Mouse (Mus musculus): ENCODE results near the gene Tcf12.
A peak's percentile ranks its signal among the peaks of the same experiment; 100 is the strongest.

The Tcf12 gene

DNA sequence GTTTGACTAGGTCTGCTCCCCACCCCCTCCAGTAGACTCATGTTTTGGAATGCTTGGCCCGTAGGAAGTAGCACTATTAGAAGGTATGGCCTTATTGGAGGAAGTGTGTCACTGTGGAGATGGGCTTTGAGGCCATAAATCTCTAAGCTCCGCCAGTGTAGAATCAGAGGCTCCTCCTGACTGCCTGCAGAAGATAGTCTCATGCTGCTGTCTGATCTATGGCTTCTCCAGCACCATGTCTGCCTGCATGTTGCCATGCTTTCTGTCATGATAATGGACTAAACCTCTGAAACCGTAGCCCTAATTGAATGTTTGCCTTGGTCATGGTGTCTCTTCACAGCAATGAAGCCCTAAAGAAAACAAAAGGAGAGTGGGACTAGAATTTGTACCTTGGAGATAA lies 26.7 kb downstream of the Tcf12 start:
- no peak for DNase-seq

DNA sequence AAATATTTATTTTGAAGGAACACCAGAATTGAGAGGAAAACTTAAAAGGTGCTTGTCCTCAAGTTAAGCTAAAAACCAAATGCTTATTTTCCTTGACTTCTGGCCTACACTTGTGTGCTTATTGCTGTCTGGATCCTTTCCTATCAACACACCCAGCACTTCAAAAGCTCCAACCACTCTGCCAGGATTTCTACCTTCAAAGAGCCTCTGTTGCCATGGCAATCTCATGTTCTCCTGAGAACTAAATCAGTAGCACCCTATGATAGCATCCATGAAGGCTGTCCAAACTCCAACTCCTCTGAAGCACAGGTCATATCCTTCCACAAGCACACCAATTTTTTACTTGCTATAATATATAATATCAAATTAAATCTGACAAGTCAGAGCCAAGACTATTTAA lies 27.5 kb downstream of the Tcf12 start:
- DNase-seq: no peak

- no peak for DNase-seq
These were observed 35.5 kb downstream of the Tcf12 start for GRCm38 (mm10) chr9:72076158-72076557.

DNA sequence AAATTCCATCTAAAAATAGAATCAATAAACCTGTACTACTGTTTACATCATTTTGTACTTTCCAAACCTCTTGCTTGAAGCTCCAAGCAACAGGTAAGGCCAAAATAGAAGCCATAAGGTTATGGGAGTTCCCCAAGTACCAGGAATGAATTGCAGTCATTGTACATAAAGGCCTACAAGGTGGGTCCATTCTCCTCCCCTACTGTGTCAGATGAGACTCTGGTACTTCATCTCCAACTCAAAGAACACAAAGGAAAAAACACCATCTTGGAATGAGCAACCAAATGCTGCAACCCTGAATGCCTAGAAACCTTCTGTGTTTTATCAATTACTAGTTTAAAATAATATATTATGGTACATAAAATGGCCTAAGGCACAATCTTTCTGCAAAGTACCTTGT lies 45.5 kb downstream of the Tcf12 start:
- no peak for DNase-seq

GRCm38 (mm10) chr9:72053144-72053543 lies 58.5 kb downstream of the Tcf12 start:
- no peak for DNase-seq

- DNase-seq: no peak
These were observed 71.5 kb downstream of the Tcf12 start for GRCm38 (mm10) chr9:72040156-72040555.

DNA sequence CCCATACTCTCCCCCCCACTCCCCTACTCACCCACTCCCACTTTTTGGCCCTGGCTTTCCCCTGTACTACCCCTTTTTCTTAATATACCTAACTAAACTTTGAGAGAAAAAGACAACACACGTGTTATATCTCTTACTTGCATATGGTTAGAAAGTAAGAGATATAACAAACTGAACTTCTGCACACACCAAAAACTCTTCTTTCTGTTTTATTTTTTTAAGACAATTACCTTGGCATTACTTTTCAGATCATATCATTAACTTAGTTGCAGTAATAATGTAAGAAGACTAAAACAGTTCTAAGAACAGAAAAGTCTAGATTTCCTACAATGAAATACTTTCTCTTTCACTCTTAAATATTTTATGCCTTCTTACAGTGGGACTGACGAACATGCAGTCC lies 72.3 kb downstream of the Tcf12 start:
- DNase-seq: no peak

GRCm38 (mm10) chr9:72037059-72037516 lies 74.6 kb downstream of the Tcf12 start:
- no peak for DNase-seq

DNA sequence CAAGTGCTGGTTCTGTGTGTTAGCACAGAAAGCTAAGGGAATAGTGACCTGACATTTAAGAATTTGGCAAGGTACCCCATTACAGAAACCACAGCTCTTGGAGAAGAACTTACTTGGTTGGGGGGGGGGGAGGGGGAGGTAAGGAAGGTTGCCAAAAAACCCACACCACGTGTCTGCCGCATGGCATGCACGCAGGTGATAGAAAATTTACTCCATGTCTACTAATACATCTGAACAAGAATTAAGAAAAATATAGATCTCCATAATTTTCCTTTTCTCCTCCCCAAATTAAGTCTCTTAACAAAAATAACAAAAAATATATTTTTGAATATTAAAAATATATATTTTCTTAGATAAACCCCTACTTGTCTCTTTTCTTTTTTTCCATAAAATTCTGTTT lies 75.4 kb downstream of the Tcf12 start:
- DNase-seq: no peak

GRCm38 (mm10) chr9:72033271-72033670 lies 78.4 kb downstream of the Tcf12 start:
- DNase-seq: no peak

DNA sequence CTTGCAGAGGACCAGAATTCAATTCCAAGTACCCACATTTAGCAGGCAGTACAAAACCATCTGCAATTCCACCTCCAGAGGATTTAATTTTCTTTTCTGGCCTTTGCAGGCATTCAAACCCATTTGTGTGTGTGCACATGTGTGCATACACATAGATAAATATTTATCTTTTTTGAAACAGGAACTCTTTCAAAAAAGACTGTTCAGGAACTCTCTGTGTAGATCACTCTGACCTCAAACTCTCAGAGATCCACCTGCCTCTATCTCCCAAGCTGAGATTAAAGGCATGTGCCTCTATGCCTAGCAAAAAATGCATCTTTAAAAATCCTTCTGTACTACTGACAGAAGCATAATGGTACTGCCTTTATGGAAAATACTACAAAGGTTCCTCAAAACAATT lies 81.4 kb downstream of the Tcf12 start:
- no peak for DNase-seq

- DNase-seq: no peak
These were observed 82.1 kb downstream of the Tcf12 start for GRCm38 (mm10) chr9:72029601-72030000.

DNA sequence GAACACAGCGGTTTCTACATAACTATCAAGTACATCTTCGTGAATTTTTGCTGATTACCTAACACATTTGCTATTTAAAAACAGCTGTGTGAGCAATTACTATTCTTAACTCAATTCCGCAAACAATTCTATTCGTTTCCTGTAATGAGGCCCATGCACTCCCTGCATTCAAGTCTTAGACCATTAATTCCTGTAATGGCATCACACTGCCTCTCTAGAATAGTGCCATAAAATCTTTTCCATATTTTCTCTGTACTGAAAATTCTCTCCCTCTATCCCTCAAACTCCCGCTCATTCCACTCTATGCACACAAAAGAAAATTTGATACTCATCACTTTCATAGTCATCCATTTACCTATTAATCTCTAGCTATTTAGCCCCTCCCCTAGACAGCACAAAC lies 88.4 kb downstream of the Tcf12 start:
- no peak for DNase-seq

DNA sequence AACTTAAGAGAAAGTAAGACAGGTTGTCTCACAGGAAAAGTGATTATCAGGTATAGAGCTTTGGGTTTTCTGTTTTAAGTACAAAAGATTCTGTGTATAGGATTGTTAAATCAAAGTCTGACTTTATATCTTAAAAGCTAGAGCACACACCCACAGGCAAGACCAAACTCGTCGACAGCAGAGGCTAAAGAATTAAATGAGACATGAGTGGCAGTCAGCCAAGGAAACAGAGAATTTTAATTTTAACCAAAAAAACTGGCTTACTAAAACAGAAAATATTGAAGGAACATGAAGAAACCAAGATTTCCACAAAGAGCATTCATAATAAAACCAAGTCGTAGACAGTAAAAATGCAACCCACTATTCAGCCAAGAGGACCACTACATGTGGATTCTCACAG lies 90.2 kb downstream of the Tcf12 start:
- peak; percentile 7 for DNase-seq

DNA sequence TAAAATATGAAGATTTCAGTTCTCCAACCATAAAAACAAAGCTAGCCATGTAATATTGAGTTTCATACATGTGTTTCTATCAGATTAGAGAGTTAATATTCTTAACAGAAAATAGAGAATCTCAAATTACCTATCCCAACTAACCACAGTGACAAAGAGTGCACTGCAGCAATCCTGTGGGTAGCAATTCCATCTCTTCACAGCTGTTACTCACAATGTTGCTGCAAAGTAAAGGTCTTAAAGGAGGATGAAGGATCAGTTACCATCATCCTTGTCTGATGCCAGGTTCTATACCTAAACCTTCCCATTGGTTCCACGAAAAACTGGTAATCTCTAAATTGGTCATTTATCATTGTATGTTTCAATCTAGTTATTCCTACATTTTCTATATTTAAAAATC lies 95.7 kb downstream of the Tcf12 start:
- DNase-seq: no peak

DNA sequence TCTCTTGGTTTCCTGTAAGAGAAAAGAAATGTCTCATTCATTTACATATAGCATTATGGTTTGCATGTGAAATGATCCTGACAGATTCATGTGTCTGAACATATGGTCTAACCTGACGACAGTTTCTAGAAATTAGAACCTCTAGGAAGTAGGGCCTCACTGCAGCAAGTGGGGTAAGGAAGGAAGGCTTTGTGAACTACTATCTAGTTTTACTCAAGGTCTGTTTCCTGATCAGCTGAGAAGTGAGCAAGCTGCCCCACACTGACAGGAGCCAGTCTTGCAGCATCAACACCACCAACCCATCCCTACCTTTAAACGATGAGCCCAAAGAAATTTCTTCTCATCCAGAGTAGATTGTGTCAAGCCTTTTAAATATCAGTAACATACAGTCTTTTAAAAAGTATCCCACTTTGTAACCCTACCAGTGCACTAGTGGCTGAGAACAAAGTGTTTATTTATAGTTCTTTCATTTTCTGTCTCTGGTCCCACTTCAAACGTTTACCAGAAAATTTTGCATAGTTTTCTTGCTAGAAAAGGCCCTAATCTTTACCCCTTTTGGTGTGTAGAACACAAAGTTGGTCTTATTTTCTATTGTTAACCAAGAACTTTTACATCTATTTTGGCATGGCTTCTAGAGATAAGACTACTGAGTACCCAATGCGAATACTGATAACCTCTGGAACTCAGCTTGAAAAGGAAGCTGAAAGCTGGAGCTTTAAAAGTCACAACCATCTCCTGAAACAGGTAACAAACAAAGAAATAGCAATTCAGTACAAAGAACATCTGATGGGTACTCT lies 96.9 kb downstream of the Tcf12 start:
- no peak for DNase-seq

DNA sequence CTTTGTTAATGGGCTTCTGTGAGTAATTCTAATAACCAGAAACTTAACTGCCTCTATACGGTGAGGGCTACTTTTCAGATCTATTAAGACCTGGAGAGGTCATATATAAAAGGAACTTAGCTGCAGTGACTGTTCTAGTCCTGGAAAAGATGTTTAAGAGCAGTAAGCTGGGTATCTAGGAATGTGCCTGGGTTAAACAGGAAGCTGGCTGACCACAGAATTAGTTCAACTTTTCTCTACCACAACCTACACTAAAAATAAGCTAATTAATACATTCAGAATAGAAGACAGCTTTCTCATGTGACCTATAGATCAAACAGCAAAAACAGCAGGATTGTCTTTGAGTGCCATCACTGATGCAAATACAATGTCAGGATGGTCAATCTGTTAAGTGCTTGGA lies 98.1 kb downstream of the Tcf12 start:
- DNase-seq: no peak

- DNase-seq: no peak
These were observed 103.0 kb downstream of the Tcf12 start for GRCm38 (mm10) chr9:72008634-72009033.

GRCm38 (mm10) chr9:71991147-71991546 lies 120.5 kb downstream of the Tcf12 start:
- no peak for DNase-seq

- DNase-seq: no peak
These were observed 121.3 kb downstream of the Tcf12 start for GRCm38 (mm10) chr9:71990376-71990775.

- no peak for DNase-seq
These were observed 122.0 kb downstream of the Tcf12 start for GRCm38 (mm10) chr9:71989663-71990062.

DNA sequence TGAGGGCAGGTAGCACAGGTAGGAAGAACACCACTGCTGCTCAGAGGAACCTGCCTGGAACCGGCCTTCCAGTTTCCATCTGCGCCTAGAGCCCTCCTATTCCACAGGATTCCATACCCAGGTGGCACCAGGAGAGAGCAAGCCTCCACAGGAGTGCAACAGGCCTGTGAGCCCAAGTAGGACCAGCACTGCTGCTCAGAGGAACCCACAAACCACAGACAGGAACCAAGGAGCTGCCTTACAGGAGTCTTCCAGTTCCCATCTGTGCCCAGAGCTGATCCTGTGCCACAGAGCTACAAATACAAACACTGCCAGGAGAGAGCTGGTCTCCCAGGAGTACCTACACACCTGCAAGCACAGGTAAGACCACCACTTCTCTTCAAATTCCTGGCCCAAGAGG lies 125.0 kb downstream of the Tcf12 start:
- no peak for DNase-seq

DNA sequence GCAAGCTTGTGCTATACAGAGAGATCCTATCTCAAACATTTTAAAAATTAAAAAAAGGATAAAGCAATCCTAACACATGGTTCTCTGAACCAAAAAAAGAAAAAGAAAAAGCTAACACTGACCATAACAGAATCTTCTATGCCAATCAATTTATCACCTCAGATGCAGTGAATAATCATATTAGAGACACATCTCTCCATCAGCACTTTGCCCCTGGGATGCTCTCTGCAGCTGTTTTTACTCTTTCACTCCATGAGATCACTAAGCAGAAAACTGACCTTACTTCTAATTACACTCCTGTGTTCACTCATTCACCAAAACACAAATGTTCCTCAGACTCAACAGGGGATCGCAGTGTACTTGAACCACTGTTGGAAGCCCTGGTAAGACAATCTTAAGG lies 128.8 kb downstream of the Tcf12 start:
- DNase-seq: no peak

- DNase-seq: no peak
These were observed 130.6 kb downstream of the Tcf12 start for GRCm38 (mm10) chr9:71981071-71981470.

DNA sequence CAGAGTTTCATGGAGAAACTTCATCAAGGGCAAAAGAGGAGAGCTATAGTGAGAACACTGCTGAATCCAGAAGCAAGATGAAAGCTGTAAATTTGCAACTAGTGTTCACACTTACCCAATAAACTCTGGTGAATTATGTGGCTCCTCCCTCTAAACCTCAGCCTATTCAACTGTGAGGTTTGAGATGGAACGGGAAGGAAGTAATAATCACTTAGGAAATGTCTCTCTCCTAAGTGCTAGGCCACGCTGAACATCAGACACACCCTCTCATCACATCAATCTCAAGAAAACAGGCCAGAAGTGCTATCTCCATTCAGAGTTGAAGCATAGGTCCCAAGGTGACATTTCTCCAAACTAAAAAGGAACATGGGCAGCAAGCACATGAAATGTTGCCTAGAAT lies 131.1 kb downstream of the Tcf12 start:
- no peak for DNase-seq

Measured in right cerebral cortex, postnatal 14 days (tissue).